Mouse (Mus musculus) ES-Bruce4 (cell line): Measurements from ENCODE around the gene Asb16.

ENCODE experiments used
- CTCF ChIP-seq: IDR thresholded peaks from one replicate; pipeline ENCODE4 v1.8.1; 2011; ENCODE audit warnings: low read depth, low read length
- EP300 ChIP-seq: IDR thresholded peaks from 2 replicates; pipeline ENCODE4 v1.6.1; 2011; ENCODE audit warnings: low read depth, low read length; ENCODE audit not compliant: insufficient read depth
- POLR2A ChIP-seq: IDR thresholded peaks from one replicate; pipeline ENCODE4 v1.8.1; 2011; ENCODE audit warnings: low read length; ENCODE audit not compliant: insufficient read depth

- TF ChIP-seq EP300 (no peak), CTCF (no peak), POLR2A (no peak)
These were observed 49.8 kb upstream of the Asb16 start for GRCm38 (mm10) chr11:102218783-102219182.
